Mouse (Mus musculus) liver, embryonic 16.5 days (tissue): ENCODE results near the gene Pbx1. TPM values are rescaled to one million over a fixed set of nuclear protein-coding genes. Genes with fewer than 3 reads are reported as not detected.

Experiments
- ATAC-seq: fragments of 200-750 bp; cut with Nextera tagmentation; 2 replicates; pipeline ENCODE4 v1.8.0; 2017; ENCODE audit warnings: low read depth, mild to moderate bottlenecking, moderate number of reproducible peaks, moderate library complexity
- H3K27ac ChIP-seq: fragments of 300-500 bp; sonication (generic); 2 replicates; pipeline ENCODE4 v1.5.1; 2014; ENCODE audit warnings: mild to moderate bottlenecking, low read length
- H3K27me3 ChIP-seq: fragments of 300-500 bp; sonication (generic); 2 replicates; pipeline ENCODE4 v1.6.1; 2014; ENCODE audit warnings: low read depth, low read length, mixed read lengths; ENCODE audit not compliant: control insufficient read depth, insufficient read depth
- H3K36me3 ChIP-seq: fragments of 300-500 bp; sonication (generic); 2 replicates; pipeline ENCODE4 v1.6.1; 2014; ENCODE audit warnings: mild to moderate bottlenecking; ENCODE audit not compliant: control insufficient read depth, insufficient read depth
- H3K4me1 ChIP-seq: fragments of 300-500 bp; sonication (generic); 2 replicates; pipeline ENCODE4 v1.6.1; 2014; ENCODE audit warnings: low read depth, low read length, mixed read lengths; ENCODE audit not compliant: control insufficient read depth
- H3K4me2 ChIP-seq: fragments of 300-500 bp; sonication (generic); 2 replicates; pipeline ENCODE4 v1.6.1; 2014; ENCODE audit warnings: low read depth, low read length, mixed read lengths
- H3K4me3 ChIP-seq: fragments of 300-500 bp; sonication (generic); 2 replicates; pipeline ENCODE4 v1.5.1; 2014; ENCODE audit warnings: low read depth, mild to moderate bottlenecking, low read length
- H3K9ac ChIP-seq: fragments of 300-500 bp; sonication (generic); 2 replicates; pipeline ENCODE4 v1.6.1; 2014; ENCODE audit warnings: low read depth, low read length
- H3K9me3 ChIP-seq: fragments of 300-500 bp; sonication (generic); replicated peaks from 2 replicates; pipeline ENCODE4 v1.6.1; 2016; ENCODE audit warnings: low read length; ENCODE audit not compliant: control insufficient read depth
- WGBS: fragments of 180-500 bp; shearing (Covaris S2); extraction: QIAGEN DNeasy Blood & Tissue Kit; methylation state at CpG from one replicate; pipeline ENCODE4 v1.1.7; 2014; ENCODE audit not compliant: insufficient replicate concordance; 5-methylcytosine and 5-hydroxymethylcytosine counted together
- polyA plus RNA-seq: library from polyadenylated mRNA; unstranded; fragments of >200 nt; fragmentation: Nextera tagmentation; extraction: Ambion mirVana; gene quantifications from 2 replicates; pipeline ENCODE4 v1.2.1, GENCODE M21; 2015

Pbx1 gene
- polyA plus RNA-seq, 1 experiment from 2014 or later = 2.1 TPM

- Histone ChIP-seq H3K9me3 (no peaks in the 10 kb centered on the region), H3K9ac (no peak overlapping the region), H3K27ac (no peak overlapping the region), H3K4me2 (no peak overlapping the region), H3K4me1 (no peaks in the 10 kb centered on the region), H3K36me3 (no peaks in the 10 kb centered on the region), H3K4me3 (no peak overlapping the region), H3K27me3 (no peaks in the 10 kb centered on the region)
- 42% methylated on average over 7 of the region's 7 CpGs for WGBS
- no peak for ATAC-seq
Measured at GRCm38 (mm10) chr1:168457191-168457747, 25.2 kb upstream of the Pbx1 start.

- no peaks in the 10 kb centered on the region for H3K9me3 ChIP-seq
- H3K4me1 ChIP-seq = no peaks in the 10 kb centered on the region
- H3K4me3 ChIP-seq = no peak overlapping the region
- H3K27me3 ChIP-seq = no peaks in the 10 kb centered on the region
- no peaks in the 10 kb centered on the region for H3K36me3 ChIP-seq
- H3K27ac ChIP-seq = no peak overlapping the region
- no peak for ATAC-seq
- H3K9ac ChIP-seq = no peak overlapping the region
- WGBS = 60% methylated on average over 8 of the region's 8 CpGs
- no peak overlapping the region for H3K4me2 ChIP-seq
Measured at GRCm38 (mm10) chr1:168455178-168455577, 23.1 kb upstream of the Pbx1 start.

- WGBS = 74% methylated on average over 3 of the region's 3 CpGs
Measured at GRCm38 (mm10) chr1:168433671-168434070, 1.6 kb upstream of the Pbx1 start.

GRCm38 (mm10) chr1:168432281-168432725 lies 233 bp upstream of the Pbx1 start:
- under 1% methylated on average over 22 of the region's 22 CpGs for WGBS
- peak overlapping the region; percentile 68 for H3K9ac ChIP-seq
- no peaks in the 10 kb centered on the region for H3K36me3 ChIP-seq
- no peak overlapping the region for H3K27ac ChIP-seq
- peak overlapping the region; percentile 74 for H3K4me2 ChIP-seq
- H3K4me3 ChIP-seq = peak overlapping the region; percentile 60
- peaks cover 4% of the 10 kb centered on the region for H3K27me3 ChIP-seq
- H3K9me3 ChIP-seq = no peaks in the 10 kb centered on the region
- no peaks in the 10 kb centered on the region; the same call in 1 of the 2 replicates for H3K4me1 ChIP-seq
- peak; percentile 99 for ATAC-seq

More at GRCm38 (mm10) chr1:168433671-168434070, 1.6 kb upstream of the Pbx1 start:
- H3K9ac ChIP-seq = no peak overlapping the region
- H3K27ac ChIP-seq = no peak overlapping the region
- H3K27me3 ChIP-seq = peaks cover 4% of the 10 kb centered on the region
- no peaks in the 10 kb centered on the region; the same call in 1 of the 2 replicates for H3K4me1 ChIP-seq
- H3K9me3 ChIP-seq = no peaks in the 10 kb centered on the region
- no peak overlapping the region for H3K4me2 ChIP-seq
- no peaks in the 10 kb centered on the region for H3K36me3 ChIP-seq
- no peak overlapping the region for H3K4me3 ChIP-seq
- no peak for ATAC-seq

- Histone ChIP-seq H3K4me2 (peak overlapping the region; percentile 74), H3K9me3 (no peaks in the 10 kb centered on the region), H3K27me3 (peaks cover 4% of the 10 kb centered on the region), H3K36me3 (no peaks in the 10 kb centered on the region), H3K4me3 (peak overlapping the region; percentile 60), H3K4me1 (no peaks in the 10 kb centered on the region; the same call in 1 of the 2 replicates), H3K27ac (peak overlapping the region; percentile 72), H3K9ac (peak overlapping the region; percentile 58)
- WGBS = 2% methylated on average over 13 of the region's 14 CpGs
- no peak for ATAC-seq
Measured at GRCm38 (mm10) chr1:168431711-168432231, 299 bp downstream of the Pbx1 start.

GRCm38 (mm10) chr1:168430868-168431710 lies 981 bp downstream of the Pbx1 start:
- Histone ChIP-seq H3K36me3 (no peaks in the 10 kb centered on the region), H3K4me2 (peak overlapping the region; percentile 74), H3K4me1 (no peaks in the 10 kb centered on the region; the same call in 1 of the 2 replicates), H3K9ac (peak overlapping the region; percentile 58), H3K27me3 (peaks cover 4% of the 10 kb centered on the region), H3K4me3 (peak overlapping the region; percentile 60), H3K9me3 (no peaks in the 10 kb centered on the region), H3K27ac (peak overlapping the region; percentile 8)
- WGBS = under 1% methylated on average over 37 of the region's 37 CpGs
- no peak for ATAC-seq

GRCm38 (mm10) chr1:168429856-168430644 lies 2.0 kb downstream of the Pbx1 start:
- Histone ChIP-seq H3K4me1 (no peaks in the 10 kb centered on the region; the same call in 1 of the 2 replicates), H3K9ac (no peak overlapping the region), H3K4me3 (peak overlapping the region; percentile 20; the same call in 1 of the 2 replicates), H3K27me3 (peaks cover 4% of the 10 kb centered on the region), H3K4me2 (0 out of 2 replicates have a peak overlapping the region, but pooled peaks have one; percentile 27), H3K27ac (no peak overlapping the region), H3K36me3 (no peaks in the 10 kb centered on the region), H3K9me3 (no peaks in the 10 kb centered on the region)
- no peak for ATAC-seq
- WGBS = 14% methylated on average over 5 of the region's 5 CpGs

GRCm38 (mm10) chr1:168429406-168429805 lies 2.7 kb downstream of the Pbx1 start:
- Histone ChIP-seq H3K27ac (no peak overlapping the region), H3K4me1 (no peaks in the 10 kb centered on the region; the same call in 1 of the 2 replicates), H3K9ac (no peak overlapping the region), H3K4me2 (peak overlapping the region; percentile 27; the same call in 1 of the 2 replicates), H3K4me3 (peak overlapping the region; percentile 19; the same call in 1 of the 2 replicates), H3K36me3 (no peaks in the 10 kb centered on the region), H3K27me3 (peaks cover 4% of the 10 kb centered on the region), H3K9me3 (no peaks in the 10 kb centered on the region)
- ATAC-seq = no peak
- 13% methylated on average over 5 of the region's 5 CpGs for WGBS
